Mouse (Mus musculus) ES-Bruce4 (cell line): ENCODE data around the gene Lenep. TPM values are rescaled to one million over a fixed set of nuclear protein-coding genes. Genes with fewer than 3 reads are reported as not detected.

Experiments
- H3K27ac ChIP-seq: 2 replicates; pipeline ENCODE4 v1.5.1; 2012; ENCODE audit warnings: low read length, inconsistent platforms; ENCODE audit not compliant: insufficient read depth
- H3K27me3 ChIP-seq: 2 replicates; pipeline ENCODE4 v1.6.1; 2012; ENCODE audit warnings: mild to moderate bottlenecking, low read length, inconsistent platforms; ENCODE audit not compliant: control insufficient read depth, poor library complexity, insufficient read depth, severe bottlenecking
- H3K36me3 ChIP-seq: 2 replicates; pipeline ENCODE4 v1.6.1; 2012; ENCODE audit warnings: inconsistent platforms, mild to moderate bottlenecking, low read length, moderate library complexity; ENCODE audit not compliant: control insufficient read depth, poor library complexity, insufficient read depth, severe bottlenecking
- H3K4me1 ChIP-seq: one replicate; pipeline ENCODE4 v1.8.1; 2011; ENCODE audit warnings: low read length; ENCODE audit not compliant: control insufficient read depth, insufficient read depth
- H3K4me3 ChIP-seq: 2 replicates; pipeline ENCODE4 v1.5.1; 2011; ENCODE audit warnings: low read depth, mild to moderate bottlenecking, low read length
- H3K9ac ChIP-seq: 2 replicates; pipeline ENCODE4 v1.6.1; 2012; ENCODE audit warnings: low read depth, mild to moderate bottlenecking, inconsistent platforms; ENCODE audit not compliant: poor library complexity, severe bottlenecking
- H3K9me3 ChIP-seq: replicated peaks from 2 replicates; pipeline ENCODE4 v1.6.1; 2012; ENCODE audit warnings: mild to moderate bottlenecking, low read length, inconsistent platforms; ENCODE audit not compliant: control insufficient read depth, poor library complexity, insufficient read depth, severe bottlenecking
- CTCF ChIP-seq: IDR thresholded peaks from one replicate; pipeline ENCODE4 v1.8.1; 2011; ENCODE audit warnings: low read depth, low read length
- EP300 ChIP-seq: IDR thresholded peaks from 2 replicates; pipeline ENCODE4 v1.6.1; 2011; ENCODE audit warnings: low read depth, low read length; ENCODE audit not compliant: insufficient read depth
- POLR2A ChIP-seq: IDR thresholded peaks from one replicate; pipeline ENCODE4 v1.8.1; 2011; ENCODE audit warnings: low read length; ENCODE audit not compliant: insufficient read depth
- polyA plus RNA-seq: library from polyadenylated mRNA; stranded (reverse); fragments of >200 nt; gene quantifications from 2 replicates; pipeline ENCODE4 v1.2.4, GENCODE M21; 2011; ENCODE audit warnings: low read depth; ENCODE audit not compliant: missing spikeins, insufficient read depth, insufficient read length

Gene Lenep
- not detected in 2 replicates for polyA plus RNA-seq

- H3K27ac ChIP-seq: no peak within 1 kb of the TSS
- no peaks in the 10 kb centered on the region for H3K4me1 ChIP-seq
- H3K27me3 ChIP-seq: no peaks in the 10 kb centered on the region
- no peak within 1 kb of the TSS for H3K4me3 ChIP-seq
- no peaks in the 10 kb centered on the region for H3K36me3 ChIP-seq
- no peak for TF ChIP-seq EP300
- H3K9ac ChIP-seq: no peak within 1 kb of the TSS
- no peaks in the 10 kb centered on the region for H3K9me3 ChIP-seq
Observed at GRCm38 (mm10) chr3:89402693-89403092, at the start of gene Lenep. Gene Lenep, minus strand, starts transcription at chr3:89402793.

GRCm38 (mm10) chr3:89451916-89452315 is 49.3 kb upstream of the Lenep start:
- H3K9ac ChIP-seq: no peak overlapping the region
- H3K4me3 ChIP-seq: no peak overlapping the region
- H3K27me3 ChIP-seq: no peaks in the 10 kb centered on the region
- H3K27ac ChIP-seq: no peak overlapping the region
- no peak for TF ChIP-seq POLR2A
- no peak for TF ChIP-seq CTCF
- no peak for TF ChIP-seq EP300
- no peaks in the 10 kb centered on the region for H3K36me3 ChIP-seq
- H3K4me1 ChIP-seq: peaks cover 5% of the 10 kb centered on the region
- no peaks in the 10 kb centered on the region for H3K9me3 ChIP-seq

DNA sequence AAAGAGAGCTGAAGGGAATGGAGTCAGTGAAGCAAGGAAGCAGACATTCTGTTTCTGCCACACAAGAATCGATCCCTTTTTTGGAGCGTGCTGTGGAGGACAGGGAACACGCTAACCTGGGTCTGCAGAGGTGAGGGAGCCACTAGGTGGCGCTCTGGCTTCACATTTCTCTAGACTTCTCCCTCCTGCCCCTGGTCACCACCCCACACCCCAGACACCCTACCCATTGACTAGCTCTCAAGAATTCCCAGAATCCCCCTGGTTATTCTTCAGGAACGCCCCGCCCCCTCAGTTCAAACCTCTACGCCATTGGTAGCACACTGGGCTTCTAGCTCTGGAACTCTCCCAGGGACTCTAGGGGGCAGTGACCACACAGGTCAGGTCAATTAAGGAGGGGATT is 46.9 kb upstream of the Lenep start:
- TF ChIP-seq EP300 (peak; percentile 30; the same call in 1 of the 2 replicates), POLR2A (no peak), CTCF (peak; percentile 92)
- Histone ChIP-seq H3K9ac (no peak overlapping the region), H3K36me3 (no peaks in the 10 kb centered on the region)

DNA sequence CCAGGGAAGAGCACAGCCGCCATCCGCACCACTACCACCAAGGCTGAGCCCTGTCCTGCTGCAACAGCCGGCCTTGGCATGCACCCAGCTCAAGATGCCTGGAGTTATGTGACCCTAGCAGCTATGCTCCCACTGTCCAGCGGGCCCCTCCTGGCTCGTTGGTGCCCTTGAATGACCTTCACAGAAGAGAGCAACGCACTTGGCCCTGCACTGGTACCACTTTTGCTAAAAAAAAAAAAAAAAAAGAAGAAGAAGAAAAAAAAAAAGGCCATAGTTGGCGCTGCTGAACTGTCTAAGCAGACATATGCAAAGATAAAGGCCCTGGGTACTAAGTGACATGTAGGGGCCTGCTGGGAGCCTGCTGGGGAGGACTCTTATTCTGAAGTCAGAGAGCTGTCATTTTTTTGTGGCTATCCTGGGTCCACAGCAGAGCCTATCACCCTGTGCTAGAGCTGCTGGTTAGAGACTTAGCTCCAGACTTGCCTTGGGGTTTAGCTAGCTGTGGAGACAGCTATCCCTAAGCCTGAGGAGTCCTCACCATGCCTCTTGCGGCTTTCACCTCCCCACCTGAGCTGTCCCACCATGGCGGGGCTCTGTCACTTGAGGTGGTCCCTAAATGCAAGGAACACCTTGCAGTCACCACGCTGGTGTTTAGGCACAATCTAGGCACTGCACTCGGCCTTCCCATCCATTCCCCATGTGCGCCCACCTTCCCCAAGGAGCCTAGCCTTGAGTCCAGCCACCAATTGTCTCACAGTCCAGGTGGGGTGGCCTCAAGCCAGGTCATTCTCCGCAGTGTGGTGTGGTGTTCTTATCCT is 46.3 kb upstream of the Lenep start:
- Histone ChIP-seq H3K4me3 (peak overlapping the region; percentile 35), H3K27me3 (no peaks in the 10 kb centered on the region), H3K36me3 (no peaks in the 10 kb centered on the region), H3K4me1 (no peaks in the 10 kb centered on the region), H3K27ac (no peak overlapping the region), H3K9me3 (no peaks in the 10 kb centered on the region), H3K9ac (no peak overlapping the region)
- TF ChIP-seq POLR2A: no peak
- no peak for TF ChIP-seq EP300
- TF ChIP-seq CTCF: no peak

More for the DNA sequence above, 46.9 kb upstream of the Lenep start:
- Histone ChIP-seq H3K9me3 (no peaks in the 10 kb centered on the region), H3K4me1 (peaks cover 2% of the 10 kb centered on the region), H3K27ac (no peak overlapping the region), H3K27me3 (no peaks in the 10 kb centered on the region), H3K4me3 (peak overlapping the region; percentile 35)

DNA sequence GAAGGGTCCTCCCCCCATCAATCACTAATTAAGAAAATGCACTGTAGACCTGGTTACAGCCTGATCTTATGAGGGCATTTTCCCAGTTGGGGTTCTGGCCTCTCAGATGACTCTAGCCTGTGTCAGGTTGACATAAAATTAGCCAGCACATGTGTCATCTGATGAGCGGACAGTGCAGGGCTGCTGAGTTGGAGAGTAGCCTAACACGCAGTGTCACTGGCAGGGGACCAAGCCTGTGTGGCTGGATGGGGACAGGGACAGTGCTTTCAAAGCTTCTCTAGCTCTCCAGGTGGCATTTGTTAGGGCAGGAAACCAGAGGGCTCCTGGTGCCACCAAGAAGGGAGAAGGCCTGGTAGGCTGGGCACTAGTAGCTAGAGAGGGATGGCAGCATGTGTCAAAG is 38.1 kb upstream of the Lenep start:
- no peaks in the 10 kb centered on the region for H3K27me3 ChIP-seq
- H3K27ac ChIP-seq: no peak overlapping the region
- peaks cover 5% of the 10 kb centered on the region for H3K4me1 ChIP-seq
- no peaks in the 10 kb centered on the region for H3K9me3 ChIP-seq
- TF ChIP-seq EP300: no peak
- no peak for TF ChIP-seq CTCF
- TF ChIP-seq POLR2A: no peak
- no peak overlapping the region for H3K9ac ChIP-seq
- H3K4me3 ChIP-seq: no peak overlapping the region
- no peaks in the 10 kb centered on the region for H3K36me3 ChIP-seq

DNA sequence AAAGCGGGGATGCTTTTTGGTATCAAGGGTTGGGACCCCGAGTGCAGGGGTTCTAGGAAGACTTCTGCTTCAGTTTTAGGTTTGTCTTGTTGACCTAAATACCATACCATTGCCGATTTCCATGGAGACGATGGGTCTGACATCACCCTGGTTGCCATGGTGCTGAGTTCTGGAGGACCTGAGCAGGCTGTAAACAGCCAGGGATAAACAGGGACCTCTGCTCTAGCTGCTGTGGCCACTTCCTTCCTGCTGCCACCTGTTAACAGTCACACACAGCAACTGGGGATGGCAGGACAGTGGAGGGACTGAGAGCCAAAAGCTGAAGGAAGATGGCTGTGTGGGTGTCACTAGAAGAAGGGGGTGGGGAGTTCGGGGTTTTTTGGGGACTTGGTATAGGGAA is 34.7 kb upstream of the Lenep start:
- Histone ChIP-seq H3K27me3 (no peaks in the 10 kb centered on the region), H3K36me3 (peaks cover 10% of the 10 kb centered on the region), H3K4me3 (peak overlapping the region; percentile 48), H3K4me1 (peaks cover 5% of the 10 kb centered on the region), H3K27ac (peak overlapping the region; percentile 86), H3K9me3 (no peaks in the 10 kb centered on the region), H3K9ac (peak overlapping the region; percentile 68)
- no peak for TF ChIP-seq CTCF
- no peak for TF ChIP-seq POLR2A
- TF ChIP-seq EP300: no peak
